Mouse (Mus musculus): ENCODE data around the gene Kantr. TPM values are rescaled to one million over a fixed set of nuclear protein-coding genes. Genes with fewer than 3 reads are reported as not detected.

Kantr gene
- total and polyA plus RNA-seq, 3 experiments: 6.5 to 12.0 (median 9.0) TPM

DNA sequence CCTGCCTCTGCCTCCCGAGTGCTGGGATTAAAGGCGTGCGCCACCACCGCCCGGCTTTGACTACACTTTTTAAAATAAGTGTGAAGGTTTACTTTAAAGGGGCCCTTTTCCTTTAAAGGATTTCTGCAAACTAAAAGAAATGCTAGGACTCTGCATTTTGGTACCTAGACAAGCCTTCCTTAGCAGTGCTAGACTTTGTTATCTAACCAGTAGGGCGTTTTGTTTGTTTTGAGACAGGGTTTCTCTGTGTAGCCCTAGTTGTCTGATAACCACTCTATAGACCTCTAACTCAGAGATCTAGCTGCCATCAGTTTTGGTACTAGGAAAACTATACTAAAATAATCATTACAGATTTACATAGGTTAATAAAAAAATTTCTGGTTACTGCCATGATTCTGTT, 47.9 kb downstream of the Kantr start:
- no peak for DNase-seq

DNA sequence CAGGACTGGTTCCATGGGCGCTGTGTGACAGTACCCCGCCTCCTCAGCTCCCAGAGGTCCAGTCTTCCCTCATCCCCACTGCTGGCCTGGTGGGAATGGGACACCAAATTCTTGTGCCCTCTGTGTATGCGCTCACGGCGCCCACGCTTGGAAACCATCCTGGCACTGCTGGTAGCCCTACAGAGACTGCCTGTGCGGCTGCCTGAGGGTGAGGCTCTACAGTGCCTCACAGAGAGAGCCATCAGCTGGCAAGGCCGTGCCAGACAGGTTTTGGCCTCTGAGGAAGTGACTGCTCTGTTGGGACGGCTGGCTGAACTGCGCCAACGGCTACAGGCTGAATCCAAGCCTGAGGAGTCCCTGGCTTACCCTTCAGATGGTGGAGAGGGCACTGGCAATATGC, 56.1 kb downstream of the Kantr start:
- DNase-seq: no peak

Other genes with a start within 250 kb of the Kantr start
- 10 to 100 TPM; 30.4 to 36.2 TPM for gene Iqsec2, start 183.2 kb downstream of the Kantr start, total RNA-seq (2021)
- gene Iqsec2, start 183.2 kb downstream of the Kantr start, polyA plus RNA-seq (2012; rRNA removed): 30.1 and 36.7 TPM in 2 replicates
- gene Kdm5c, start 94.5 kb downstream of the Kantr start, total RNA-seq (2021): 10 to 100 TPM; 48.8 to 88.8 TPM
- 72.0 and 107 TPM in 2 replicates for gene Kdm5c, start 94.5 kb downstream of the Kantr start, polyA plus RNA-seq (2012; rRNA removed)
- 10 to 100 TPM; 42.2 to 46.3 TPM for gene Tspyl2, start 14.9 kb upstream of the Kantr start, total RNA-seq (2021)
- 37.7 and 41.5 TPM in 2 replicates for gene Tspyl2, start 14.9 kb upstream of the Kantr start, polyA plus RNA-seq (2012; rRNA removed)
- gene Gpr173, start 41.2 kb upstream of the Kantr start, total RNA-seq (2021): 1 to 10 TPM; 1.6 to 1.8 TPM
- gene Gpr173, start 41.2 kb upstream of the Kantr start, polyA plus RNA-seq (2012; rRNA removed): 1.3 and 3.3 TPM in 2 replicates
- gene Cldn34a, start 235.8 kb upstream of the Kantr start, total RNA-seq (2021): not detected
- not detected in 2 replicates for gene Cldn34a, start 235.8 kb upstream of the Kantr start, polyA plus RNA-seq (2012; rRNA removed)